Mouse (Mus musculus): ENCODE measurements around the gene Rer1. TPM values are rescaled to one million over a fixed set of nuclear protein-coding genes. Genes with fewer than 3 reads are reported as not detected.

Gene Rer1
- total RNA-seq, 1 experiment, result 161 TPM

DNA sequence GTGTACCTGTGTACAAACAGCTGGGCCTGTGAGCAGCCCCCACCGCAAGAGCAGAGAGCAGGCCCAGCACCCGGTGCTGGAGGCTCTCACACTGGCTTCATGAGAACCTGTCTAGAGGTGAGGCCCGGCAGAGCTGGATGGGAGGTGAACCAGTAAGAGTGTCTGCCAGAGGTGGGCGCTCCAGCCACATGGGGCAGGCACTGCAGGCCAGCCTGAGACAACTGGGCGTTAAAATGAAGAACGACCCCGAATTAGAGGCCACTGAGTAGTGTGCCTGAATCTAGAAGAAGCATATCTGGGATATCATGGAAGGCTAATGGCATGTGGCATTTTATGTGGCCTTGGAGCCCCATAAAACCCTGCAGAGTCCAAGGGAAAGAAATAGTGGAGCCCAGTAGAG lies 33.9 kb upstream of the Rer1 start:
- Histone ChIP-seq H3K4me1 (ENCODE audit: control insufficient read depth in 2 of 2, insufficient read depth in 2 of 2, low read length in 2 of 2, poor library complexity in 1 of 2) (peaks cover 6 to 28% of the 10 kb centered on the region in 2 experiments; a peak in 3 of 4 replicates), H3K4me3 (ENCODE audit: insufficient read depth in 1 of 2, low read depth in 1 of 2, low read length in 2 of 2, poor library complexity in 1 of 2, severe bottlenecking in 1 of 2) (no peak overlapping the region), H3K9me3 (ENCODE audit: control insufficient read depth, insufficient read depth, low read depth, low read length) (no peaks in the 10 kb centered on the region), H3K27ac (ENCODE audit: insufficient read depth, low read depth, low read length, poor library complexity, severe bottlenecking) (no peak overlapping the region), H3K36me3 (ENCODE audit: control insufficient read depth, insufficient read depth, low read length, poor library complexity, severe bottlenecking) (no peaks in the 10 kb centered on the region), H3K9ac (ENCODE audit: insufficient read depth, low read depth, low read length, poor library complexity, severe bottlenecking) (no peak overlapping the region)
- TF ChIP-seq ZC3H11A (IDR thresholded peaks at IDR 0.05; ENCODE audit: borderline replicate concordance, low read depth, low read length) (no peak), ZNF384 (IDR thresholded peaks at IDR 0.05; ENCODE audit: low read depth, low read length) (no peak), HCFC1 (IDR thresholded peaks at IDR 0.05; ENCODE audit: borderline replicate concordance, insufficient read depth, low read length) (no peak), MAFK (IDR thresholded peaks at IDR 0.05; ENCODE audit: insufficient read depth, low read depth, low read length) (no peak), CHD2 (IDR thresholded peaks at IDR 0.05; ENCODE audit: low read depth, low read length) (no peak)
- no peak for DNase-seq (ENCODE audit: low read depth, low spot score)
- in situ Hi-C loops (cut with MboI; ENCODE audit: low sequenced_read_pairs in 2 of 2, unreplicated experiment in 2 of 2), result no loop called here

- Histone ChIP-seq H3K27ac (ENCODE audit: insufficient read depth, low read depth, low read length, poor library complexity, severe bottlenecking) (no peak overlapping the region), H3K36me3 (ENCODE audit: control insufficient read depth, insufficient read depth, low read length, poor library complexity, severe bottlenecking) (no peaks in the 10 kb centered on the region), H3K4me3 (ENCODE audit: insufficient read depth in 1 of 2, low read depth in 1 of 2, low read length in 2 of 2, poor library complexity in 1 of 2, severe bottlenecking in 1 of 2) (no peak overlapping the region), H3K9me3 (ENCODE audit: control insufficient read depth, insufficient read depth, low read depth, low read length) (no peaks in the 10 kb centered on the region), H3K9ac (ENCODE audit: insufficient read depth, low read depth, low read length, poor library complexity, severe bottlenecking) (no peak overlapping the region), H3K4me1 (ENCODE audit: control insufficient read depth in 2 of 2, insufficient read depth in 2 of 2, low read length in 2 of 2, poor library complexity in 1 of 2) (peaks cover 6 to 35% of the 10 kb centered on the region in 2 experiments; a peak in 3 of 4 replicates)
- TF ChIP-seq CHD2 (IDR thresholded peaks at IDR 0.05; ENCODE audit: low read depth, low read length) (no peak), HCFC1 (IDR thresholded peaks at IDR 0.05; ENCODE audit: borderline replicate concordance, insufficient read depth, low read length) (no peak), MAFK (IDR thresholded peaks at IDR 0.05; ENCODE audit: insufficient read depth, low read depth, low read length) (no peak), ZC3H11A (IDR thresholded peaks at IDR 0.05; ENCODE audit: borderline replicate concordance, low read depth, low read length) (no peak), ZNF384 (IDR thresholded peaks at IDR 0.05; ENCODE audit: low read depth, low read length) (no peak)
- no peak for DNase-seq (ENCODE audit: low read depth, low spot score)
- in situ Hi-C loops (cut with MboI; ENCODE audit: low sequenced_read_pairs in 2 of 2, unreplicated experiment in 2 of 2), result no loop called here
Measured at GRCm38 (mm10) chr4:155118278-155118677, 32.1 kb upstream of the Rer1 start.

DNA sequence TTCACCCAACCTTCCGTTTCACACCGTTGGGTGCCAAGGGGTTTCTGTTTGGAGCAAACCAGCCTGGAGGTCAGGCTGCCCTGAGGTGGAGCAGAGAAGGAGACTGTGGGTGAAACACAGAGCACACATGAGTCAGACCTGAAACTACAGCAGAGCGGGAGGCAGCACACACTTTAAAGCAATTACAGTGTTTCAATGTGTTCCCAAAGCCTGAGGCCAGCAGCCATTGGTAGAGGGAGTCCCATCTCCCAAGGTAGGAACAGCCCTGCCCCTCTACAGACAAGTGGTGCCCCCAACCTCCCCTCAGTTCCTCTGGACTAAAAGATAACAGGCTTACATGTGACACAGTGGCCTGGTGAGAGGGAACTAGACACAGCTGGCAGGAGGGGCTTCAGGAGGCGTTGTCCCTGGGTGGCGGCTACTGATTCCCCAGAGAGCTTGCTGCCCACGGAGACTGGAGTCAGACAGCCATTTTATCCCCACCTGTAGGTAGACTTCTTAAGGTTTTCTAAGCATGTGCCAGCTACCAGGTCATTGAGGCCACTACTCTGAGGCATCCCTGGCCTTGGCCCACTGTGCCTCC lies 31.3 kb upstream of the Rer1 start:
- Histone ChIP-seq H3K4me3 (ENCODE audit: insufficient read depth in 1 of 2, low read depth in 1 of 2, low read length in 2 of 2, poor library complexity in 1 of 2, severe bottlenecking in 1 of 2) (no peak overlapping the region), H3K36me3 (ENCODE audit: control insufficient read depth, insufficient read depth, low read length, poor library complexity, severe bottlenecking) (no peaks in the 10 kb centered on the region), H3K4me1 (ENCODE audit: control insufficient read depth in 2 of 2, insufficient read depth in 2 of 2, low read length in 2 of 2, poor library complexity in 1 of 2) (peaks cover 6 to 35% of the 10 kb centered on the region in 2 experiments; a peak in 3 of 4 replicates), H3K9me3 (ENCODE audit: control insufficient read depth, insufficient read depth, low read depth, low read length) (no peaks in the 10 kb centered on the region), H3K27ac (ENCODE audit: insufficient read depth, low read depth, low read length, poor library complexity, severe bottlenecking) (no peak overlapping the region), H3K9ac (ENCODE audit: insufficient read depth, low read depth, low read length, poor library complexity, severe bottlenecking) (no peak overlapping the region)
- TF ChIP-seq ZNF384 (IDR thresholded peaks at IDR 0.05; ENCODE audit: low read depth, low read length) (no peak), HCFC1 (IDR thresholded peaks at IDR 0.05; ENCODE audit: borderline replicate concordance, insufficient read depth, low read length) (no peak), CHD2 (IDR thresholded peaks at IDR 0.05; ENCODE audit: low read depth, low read length) (no peak), MAFK (IDR thresholded peaks at IDR 0.05; ENCODE audit: insufficient read depth, low read depth, low read length) (no peak), ZC3H11A (IDR thresholded peaks at IDR 0.05; ENCODE audit: borderline replicate concordance, low read depth, low read length) (no peak)
- in situ Hi-C loops (cut with MboI; ENCODE audit: low sequenced_read_pairs in 2 of 2, unreplicated experiment in 2 of 2), result no loop called here
- no peak for DNase-seq (ENCODE audit: low read depth, low spot score)

DNA sequence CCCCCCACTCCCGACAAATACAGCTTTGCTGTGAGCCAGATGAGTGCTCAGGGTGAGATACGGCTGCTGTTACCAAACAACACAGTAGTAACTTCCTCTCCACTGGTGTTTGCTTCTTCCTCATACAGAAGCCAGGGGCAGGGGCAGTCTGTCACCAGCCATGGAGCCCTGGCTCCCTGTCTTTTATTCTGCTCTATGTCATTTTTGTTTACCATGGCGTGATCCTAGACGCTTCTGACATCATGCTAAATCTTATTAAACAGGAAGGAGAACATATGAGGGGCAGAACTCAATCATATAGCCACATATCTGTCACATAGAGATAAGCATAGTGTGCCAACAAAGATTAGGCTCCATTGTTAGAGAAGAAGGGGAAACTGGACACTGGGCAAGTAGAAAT lies 30.4 kb upstream of the Rer1 start:
- Histone ChIP-seq H3K4me3 (ENCODE audit: insufficient read depth in 1 of 2, low read depth in 1 of 2, low read length in 2 of 2, poor library complexity in 1 of 2, severe bottlenecking in 1 of 2) (no peak overlapping the region), H3K27ac (ENCODE audit: insufficient read depth, low read depth, low read length, poor library complexity, severe bottlenecking) (no peak overlapping the region), H3K9me3 (ENCODE audit: control insufficient read depth, insufficient read depth, low read depth, low read length) (no peaks in the 10 kb centered on the region), H3K36me3 (ENCODE audit: control insufficient read depth, insufficient read depth, low read length, poor library complexity, severe bottlenecking) (no peaks in the 10 kb centered on the region), H3K4me1 (ENCODE audit: control insufficient read depth in 2 of 2, insufficient read depth in 2 of 2, low read length in 2 of 2, poor library complexity in 1 of 2) (peaks cover 3 to 28% of the 10 kb centered on the region in 2 experiments; a peak in 3 of 4 replicates), H3K9ac (ENCODE audit: insufficient read depth, low read depth, low read length, poor library complexity, severe bottlenecking) (no peak overlapping the region)
- TF ChIP-seq HCFC1 (IDR thresholded peaks at IDR 0.05; ENCODE audit: borderline replicate concordance, insufficient read depth, low read length) (no peak), ZC3H11A (IDR thresholded peaks at IDR 0.05; ENCODE audit: borderline replicate concordance, low read depth, low read length) (no peak), ZNF384 (IDR thresholded peaks at IDR 0.05; ENCODE audit: low read depth, low read length) (no peak), CHD2 (IDR thresholded peaks at IDR 0.05; ENCODE audit: low read depth, low read length) (no peak), MAFK (IDR thresholded peaks at IDR 0.05; ENCODE audit: insufficient read depth, low read depth, low read length) (no peak)
- in situ Hi-C loops (cut with MboI; ENCODE audit: low sequenced_read_pairs in 2 of 2, unreplicated experiment in 2 of 2), result no loop called here
- no peak for DNase-seq (ENCODE audit: low read depth, low spot score)

Measured in ES-E14 (cell line).